Comparison of ENCODE assay signal across 9 mouse cellular contexts in the genomic region with DNA sequence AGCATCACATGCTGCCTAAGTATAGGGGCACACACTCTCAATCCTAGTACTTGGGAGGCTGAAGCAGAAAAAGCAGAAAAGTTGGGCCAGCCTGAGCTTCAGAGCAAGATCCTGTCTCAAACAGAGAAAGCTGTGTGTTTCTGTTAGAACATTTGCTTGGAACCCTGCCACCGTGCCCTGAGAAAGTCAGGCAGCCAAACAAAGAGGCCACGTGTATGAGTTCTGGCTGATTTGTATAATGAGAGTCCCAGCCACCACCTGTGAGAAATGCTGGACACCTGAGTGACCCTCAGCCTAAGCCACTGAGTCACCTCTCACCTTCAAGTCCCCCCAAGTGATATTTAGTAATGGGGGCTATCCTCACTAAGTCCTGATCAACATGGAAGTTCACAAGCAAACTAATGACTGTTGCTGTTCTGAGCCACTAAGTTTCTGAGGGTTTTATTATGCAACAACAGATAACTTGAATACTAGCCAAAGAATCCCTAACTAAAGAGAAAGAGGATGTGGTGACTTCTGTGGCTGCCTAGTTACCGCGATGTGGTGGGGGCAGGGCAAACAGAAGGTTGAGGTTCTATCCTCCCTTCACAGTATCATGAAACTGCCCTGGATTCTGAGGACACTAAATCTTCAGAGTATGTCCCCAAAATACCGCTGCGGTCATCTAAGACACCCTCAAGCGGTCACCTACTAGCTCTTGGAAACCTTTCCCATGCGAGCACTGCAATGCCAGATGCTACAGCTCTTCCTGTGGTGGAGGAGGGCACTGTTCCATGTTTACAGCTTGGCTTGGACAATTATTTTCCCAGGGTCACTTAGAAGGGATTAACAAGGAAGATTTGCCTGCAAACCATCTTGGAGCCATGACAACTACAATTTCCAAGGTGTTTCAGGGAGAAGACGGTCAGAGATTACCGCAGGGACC. TPM values are rescaled to one million over a fixed set of nuclear protein-coding genes. Genes with fewer than 3 reads are reported as not detected.
DNase-seq lines count a peak whose midpoint lies in the region; ATAC-seq lines count a peak whose summit lies in the region.
"Had no signal": no experiment of that assay in that cellular context is flagged by ENCODE, and none has a peak within 500 bp of the region (broad histone marks: within the 10 kb centered on the region; RNA-seq: fewer than 3 reads in every experiment).

No protein-coding gene starts in this region.

- H3K36me3 ChIP-seq in kidney, embryonic 15.5 days = no peaks in the 10 kb centered on the region
- no peaks in the 10 kb centered on the region for H3K36me3 ChIP-seq in hindbrain, embryonic 10.5 days

- no peaks in the 10 kb centered on the region for H3K9me3 ChIP-seq in kidney, embryonic 15.5 days (replicated peaks)
- H3K9me3 ChIP-seq in hindbrain, embryonic 10.5 days = peaks cover 7% of the 10 kb centered on the region; the same call in 1 of the 2 replicates

- no peak overlapping the region for H3K27ac ChIP-seq in kidney, embryonic 15.5 days
- no peak overlapping the region for H3K27ac ChIP-seq in hindbrain, embryonic 10.5 days
- H3K27ac ChIP-seq: liver, embryonic 14.5 days had no signal

- H3K4me3 ChIP-seq in kidney, embryonic 15.5 days (replicated peaks) = no peak overlapping the region
- no peak overlapping the region for H3K4me3 ChIP-seq in hindbrain, embryonic 10.5 days

- no peak overlapping the region for H3K4me2 ChIP-seq in kidney, embryonic 15.5 days

- DNase-seq in kidney, adult 18-20 months = peak; percentile 22
- DNase-seq in cerebellum, adult 11-12 months = peak; percentile 80
- DNase-seq in kidney, postnatal 36 days = peak; percentile 24 to 48
- peak; percentile 32 for DNase-seq in naive thymus-derived CD4-positive, alpha-beta T cell, adult 2 months (ENCODE audit: low read depth)
- no peak for DNase-seq in hindbrain, embryonic 10.5 days (ENCODE audit: low spot score)
- DNase-seq in adrenal gland, adult 8-10 months = no peak
- no peak for DNase-seq in left cerebral cortex, postnatal 10 days (ENCODE audit: extremely low spot score in 1 of 2, low spot score in 2 of 2)

- 87% methylated on average over 10 of the region's 10 CpGs for WGBS in kidney, embryonic 15.5 days
- WGBS in hindbrain, embryonic 10.5 days = 93% methylated on average over 10 of the region's 10 CpGs

- H3K4me1 ChIP-seq in kidney, embryonic 15.5 days = peaks cover 7% of the 10 kb centered on the region
- no peaks in the 10 kb centered on the region for H3K4me1 ChIP-seq in hindbrain, embryonic 10.5 days (replicated peaks)

- no peak for ATAC-seq in kidney, embryonic 15.5 days (replicated peaks; ENCODE audit: low FRiP score)

- H3K27me3 ChIP-seq in kidney, embryonic 15.5 days = no peaks in the 10 kb centered on the region
- no peaks in the 10 kb centered on the region for H3K27me3 ChIP-seq in hindbrain, embryonic 10.5 days (ENCODE audit: insufficient read depth, poor library complexity, severe bottlenecking)

- no peak overlapping the region for H3K9ac ChIP-seq in kidney, embryonic 15.5 days
- H3K9ac ChIP-seq: liver, embryonic 14.5 days had no signal

- intact Hi-C loops in left cerebral cortex, postnatal 10 days (cut with DNase I) = no loop called here

RNA-seq across cellular contexts. Expression of a gene that starts 31.9 kb away (rescaled TPM):
- not detected in 2 replicates for polyA plus RNA-seq in kidney, embryonic 15.5 days (2015; fragmentation: Nextera tagmentation; extraction: Ambion mirVana)
- not detected in 2 replicates for polyA plus RNA-seq in hindbrain, embryonic 10.5 days (2016; fragmentation: Nextera tagmentation; extraction: Ambion mirVana)
- total RNA-seq in adrenal gland, adult 8-10 months (2022) = not detected
- not detected for total RNA-seq in left cerebral cortex, postnatal 10 days (2021)
- polyA plus RNA-seq: liver, embryonic 14.5 days had no signal

Comparison
In these comparisons a context has a peak if more than half of its experiments do, and no peak if none do; other contexts are left out.
1. DNase-seq: peak in kidney, adult 18-20 months (single experiment), cerebellum, adult 11-12 months (single experiment), kidney, postnatal 36 days (2 of 2) and naive thymus-derived CD4-positive, alpha-beta T cell, adult 2 months (single experiment); none in hindbrain, embryonic 10.5 days (single experiment), adrenal gland, adult 8-10 months (single experiment) and left cerebral cortex, postnatal 10 days (0 of 2).